Mouse (Mus musculus) testis, adult 2 months (tissue): ENCODE measurements around the gene Zfp366.

Source experiments
- CTCF ChIP-seq: fragments of 200-500 bp; IDR thresholded peaks from 2 replicates; pipeline ENCODE4 v1.5.1; 2012; ENCODE audit warnings: low read depth, mild to moderate bottlenecking, inconsistent platforms, low read length, moderate library complexity; ENCODE audit not compliant: control insufficient read depth, insufficient read depth, insufficient replicate concordance
- POLR2A ChIP-seq: fragments of 200-500 bp; IDR thresholded peaks from 2 replicates; pipeline ENCODE4 v1.6.1; 2012; ENCODE audit warnings: low read depth, mild to moderate bottlenecking, inconsistent platforms, low read length, moderate library complexity; ENCODE audit not compliant: control insufficient read depth

GRCm38 (mm10) chr13:99189671-99190070 lies 5.0 kb downstream of the Zfp366 start:
- no peak for TF ChIP-seq POLR2A
- no peak for TF ChIP-seq CTCF
